Mouse (Mus musculus) cerebellum, adult (tissue): ENCODE results near the gene Rita1.

ENCODE experiments used
- ATAC-seq: cut with Nextera tagmentation; 2 replicates; pipeline ENCODE4 v1.9.2; 2017; ENCODE audit warnings: mild to moderate bottlenecking, moderate library complexity, mixed read lengths; ENCODE audit not compliant: insufficient number of reproducible peaks, low FRiP score, low TSS enrichment

Rita1 gene

GRCm38 (mm10) chr5:120612442-120612821 is at the start of gene Rita1, which contains the start of gene Ddx54:
Gene Rita1, minus strand, starts transcription at chr5:120612589.
Gene Ddx54, plus strand, starts transcription at chr5:120612739.
- peak; percentile 72 for ATAC-seq

- no peak for ATAC-seq
Measured at GRCm38 (mm10) chr5:120660816-120661215, 48.4 kb upstream of the Rita1 start.

- no peak for ATAC-seq
Measured at GRCm38 (mm10) chr5:120656281-120656751, 43.9 kb upstream of the Rita1 start.

GRCm38 (mm10) chr5:120653873-120654272 is 41.5 kb upstream of the Rita1 start:
- ATAC-seq: no peak

DNA sequence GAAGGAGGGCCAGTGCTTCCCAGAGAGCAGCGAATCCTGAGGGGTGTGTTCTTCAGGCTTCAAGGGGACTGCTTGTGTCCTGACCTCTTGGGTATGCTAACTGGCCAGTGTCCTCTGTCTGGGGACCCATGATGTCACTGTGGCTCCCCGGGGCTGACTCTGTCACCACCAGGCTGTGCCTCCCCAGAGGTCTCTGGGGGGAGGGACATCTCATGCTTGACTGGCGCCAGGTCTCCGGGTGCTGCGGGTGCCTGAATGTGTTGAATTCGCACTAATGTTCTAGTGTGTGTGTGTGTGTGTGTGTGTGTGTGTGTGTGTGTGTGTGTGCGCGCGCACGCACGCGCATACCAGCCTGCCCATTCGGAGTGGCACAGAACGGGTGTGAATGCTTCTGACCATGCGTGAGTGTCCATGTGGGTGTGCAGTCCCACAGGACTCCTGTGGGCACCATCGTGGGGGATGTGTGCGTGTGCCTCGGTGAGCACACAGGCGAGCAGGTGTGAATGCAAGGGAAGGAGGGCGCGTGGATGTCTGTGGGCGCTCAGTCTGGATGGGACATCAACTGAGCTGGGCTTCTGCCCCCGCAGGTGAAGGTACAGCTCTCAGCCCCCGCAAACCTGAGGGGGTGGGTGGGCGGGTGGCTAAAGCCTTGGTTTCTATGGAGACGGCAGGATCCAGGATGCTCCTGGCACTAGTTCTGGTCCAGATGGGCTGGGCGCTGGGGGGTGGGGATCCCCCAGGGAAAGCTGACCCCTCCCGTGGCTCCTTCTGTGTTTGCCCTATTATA is 40.7 kb upstream of the Rita1 start:
- ATAC-seq: 0 out of 2 replicates have a peak, but pooled peaks have one; percentile 24

DNA sequence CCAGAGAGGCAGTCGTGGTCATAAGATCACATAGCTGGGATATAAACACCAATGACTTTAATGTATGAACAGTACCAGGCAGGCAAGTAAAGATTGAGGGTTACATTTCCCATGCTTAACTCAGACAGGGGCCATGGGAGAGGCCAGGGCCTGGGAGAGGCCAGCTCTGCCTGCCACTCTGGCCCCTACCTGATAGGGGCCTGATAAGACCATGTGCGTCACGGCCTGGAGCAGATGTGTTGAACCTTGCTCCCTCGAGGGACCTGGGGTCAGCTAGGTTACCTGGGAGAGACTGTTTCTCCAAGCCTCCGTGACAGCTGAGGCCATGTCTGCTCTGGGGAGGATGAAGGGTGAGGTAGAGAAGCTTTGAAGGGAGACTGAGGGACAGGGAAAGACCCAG is 38.8 kb upstream of the Rita1 start:
- ATAC-seq: no peak

DNA sequence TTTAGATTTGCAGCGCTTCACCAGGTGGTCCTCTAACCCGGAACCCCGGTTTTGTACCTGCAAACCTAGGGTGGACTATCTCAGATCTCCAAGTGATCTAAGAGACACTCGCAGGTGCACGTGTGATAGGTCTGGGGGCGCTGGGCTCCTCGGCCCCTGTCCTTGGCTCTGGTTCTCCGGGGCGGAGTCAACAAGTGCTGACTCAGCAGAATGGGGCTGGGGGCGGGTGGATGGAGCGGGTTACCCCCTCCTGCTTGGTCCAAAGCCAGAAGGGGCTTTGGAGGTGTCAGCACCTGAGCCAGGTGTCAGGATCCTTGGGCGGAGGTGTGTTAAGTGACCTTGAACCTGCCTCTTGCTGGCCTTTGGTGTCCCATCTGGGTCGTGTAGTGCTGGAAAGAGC is 37.5 kb upstream of the Rita1 start:
- ATAC-seq: no peak

DNA sequence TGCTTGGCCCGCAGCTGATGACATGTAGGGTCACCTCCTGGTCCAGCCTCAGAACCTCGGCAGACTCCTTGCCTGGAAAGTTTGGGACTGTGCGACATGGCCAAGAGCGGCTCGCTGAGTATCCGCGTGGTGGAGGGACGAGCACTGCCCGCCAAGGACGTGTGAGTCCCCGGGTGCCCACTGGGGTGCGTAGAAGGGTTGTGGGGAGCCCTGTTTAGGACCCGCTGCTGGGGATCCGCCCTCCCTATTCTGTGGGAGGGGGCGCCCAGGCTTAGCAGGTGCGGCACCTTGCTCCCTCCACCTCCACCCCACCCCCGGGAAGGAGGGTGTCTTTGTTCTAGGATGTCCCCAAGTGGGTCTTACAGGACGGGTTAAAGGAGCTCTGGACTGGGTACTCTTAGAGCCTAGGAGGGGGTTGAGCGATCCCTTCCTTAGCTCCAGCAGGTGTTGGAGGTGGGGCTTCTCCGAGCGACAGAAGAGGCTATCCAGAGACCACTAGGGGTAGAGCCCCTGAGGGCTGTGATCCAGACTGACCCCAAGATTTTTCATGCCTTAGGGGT is 37.1 kb upstream of the Rita1 start:
- ATAC-seq: no peak

GRCm38 (mm10) chr5:120648569-120649373 is 36.4 kb upstream of the Rita1 start, which contains the start of gene Rasal1:
Gene Rasal1, plus strand, starts transcription at chr5:120648812.
- 0 out of 2 replicates have a peak, but pooled peaks have one; percentile 11 for ATAC-seq

GRCm38 (mm10) chr5:120647814-120648491 is 35.6 kb upstream of the Rita1 start:
- ATAC-seq: no peak

DNA sequence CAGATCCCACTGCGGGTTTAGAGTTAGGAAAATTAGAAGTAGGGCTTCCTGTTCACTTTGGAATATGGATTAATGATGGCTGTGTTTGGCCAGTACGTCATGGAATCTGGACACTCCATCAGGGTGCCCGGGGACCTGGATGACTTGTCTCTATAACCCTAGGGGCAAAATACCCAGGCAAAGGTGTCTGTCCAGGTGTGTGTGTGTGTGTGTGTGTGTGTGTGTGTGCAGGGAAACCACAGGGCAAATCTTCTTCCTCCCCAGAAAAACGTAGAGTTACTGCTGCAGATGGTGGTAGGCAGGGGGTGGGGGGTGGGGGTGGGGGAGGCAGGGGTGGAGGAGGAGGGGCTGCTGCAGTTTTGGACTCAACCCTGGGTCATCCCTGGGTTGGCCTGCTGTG is 35.0 kb upstream of the Rita1 start:
- no peak for ATAC-seq

GRCm38 (mm10) chr5:120645851-120646250 is 33.5 kb upstream of the Rita1 start:
- ATAC-seq: no peak

DNA sequence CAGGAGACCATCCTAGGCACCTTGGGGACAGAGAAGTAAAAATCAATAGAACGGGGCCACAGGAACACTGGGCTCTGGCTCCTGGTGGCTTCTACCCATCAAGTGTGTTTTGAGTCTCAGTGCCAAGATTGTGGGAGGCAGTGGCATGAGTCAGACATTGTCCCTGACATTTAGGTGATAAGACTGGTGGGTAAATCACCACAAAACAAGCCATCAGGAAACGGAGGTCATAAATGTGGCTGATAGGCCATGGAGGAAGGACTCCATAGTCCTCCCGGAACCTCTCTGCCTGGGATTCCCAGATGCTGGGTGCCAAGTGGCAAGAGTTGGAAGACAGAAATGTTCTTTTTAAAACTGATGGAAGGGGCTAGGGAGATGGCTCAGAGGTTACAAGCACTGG is 31.8 kb upstream of the Rita1 start:
- no peak for ATAC-seq

DNA sequence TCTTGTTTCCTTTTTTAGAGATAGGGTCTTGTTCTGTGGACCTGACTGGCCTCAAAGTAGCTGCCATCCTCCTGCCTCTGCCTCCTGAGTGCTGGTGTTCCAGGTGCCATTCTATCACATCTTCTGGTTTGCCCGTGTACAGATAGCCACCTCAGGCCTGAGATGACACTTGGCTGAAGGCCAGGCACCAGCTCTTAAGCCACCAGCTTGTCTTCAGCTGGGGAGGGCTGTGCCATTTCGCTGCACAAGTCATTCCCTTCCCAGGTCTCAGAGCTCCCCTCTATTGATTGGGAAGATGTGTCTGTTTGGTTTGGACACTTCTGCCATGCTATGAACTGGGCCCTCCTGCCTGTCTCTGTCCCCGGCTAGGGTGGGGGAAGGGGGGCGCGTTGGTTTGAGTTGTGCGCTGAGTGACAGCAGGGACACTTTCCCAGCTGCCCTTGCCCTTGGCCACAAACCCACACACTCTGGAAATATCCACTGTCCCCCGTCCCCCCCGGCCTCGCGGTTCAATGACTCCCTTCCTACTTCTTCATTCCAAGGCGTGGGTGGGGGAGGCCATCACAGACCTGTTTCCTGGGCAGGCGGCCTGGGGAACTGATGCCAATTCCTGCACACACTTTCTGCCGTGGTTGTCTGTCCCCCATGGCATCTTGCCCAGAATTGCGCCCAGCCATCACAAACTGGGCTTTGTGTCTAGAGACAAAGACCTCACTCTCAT is 31.1 kb upstream of the Rita1 start:
- ATAC-seq: peak; percentile 29; the same call in 1 of the 2 replicates

GRCm38 (mm10) chr5:120640094-120640493 is 27.7 kb upstream of the Rita1 start:
- ATAC-seq: no peak

GRCm38 (mm10) chr5:120635633-120636032 is 23.2 kb upstream of the Rita1 start:
- no peak for ATAC-seq

DNA sequence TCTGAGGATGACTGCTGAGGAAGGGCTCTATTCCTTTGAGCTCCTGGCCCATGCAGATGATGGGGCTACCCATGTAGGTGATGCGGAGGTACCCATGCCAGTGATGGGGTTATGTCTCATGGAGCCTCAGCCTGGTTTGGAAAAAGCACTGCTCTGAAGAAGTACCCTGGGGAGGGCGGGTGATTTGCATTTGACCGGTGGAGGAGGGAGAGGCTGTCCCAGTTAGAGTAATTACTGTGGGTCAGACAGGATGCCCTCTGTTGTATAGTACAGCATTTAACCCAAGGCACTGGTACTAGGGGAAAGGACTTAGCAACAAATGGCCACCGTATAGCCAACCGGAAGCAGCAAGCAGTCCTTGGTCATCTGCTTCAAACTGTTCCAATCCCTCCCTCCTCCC is 22.5 kb upstream of the Rita1 start:
- ATAC-seq: no peak

- no peak for ATAC-seq
Measured at GRCm38 (mm10) chr5:120634131-120634530, 21.7 kb upstream of the Rita1 start, which contains the start of gene Cfap73. Gene Cfap73, minus strand, starts transcription at chr5:120634235.

GRCm38 (mm10) chr5:120631892-120632291 is 19.5 kb upstream of the Rita1 start:
- ATAC-seq: no peak

DNA sequence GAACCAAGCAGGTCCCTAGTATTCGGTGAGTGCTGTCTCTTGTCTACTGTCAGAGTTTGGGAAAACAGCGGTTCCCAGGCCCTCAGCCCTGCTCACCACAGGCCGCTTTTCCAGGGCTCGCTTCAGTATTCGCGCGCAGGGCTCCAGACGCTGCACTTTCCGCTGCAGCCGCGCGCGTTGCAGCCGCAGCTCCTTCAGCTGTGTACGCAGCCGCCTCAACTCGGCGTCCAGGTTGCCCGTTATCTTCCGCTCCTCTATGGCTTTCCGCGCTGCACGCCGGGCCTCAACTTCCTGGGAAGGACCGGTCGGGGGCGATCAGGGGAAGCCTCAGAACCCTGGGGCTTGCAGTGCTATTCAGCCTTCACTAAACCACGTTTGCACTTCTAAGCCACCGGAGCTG is 18.7 kb upstream of the Rita1 start:
- ATAC-seq: no peak
